Mouse (Mus musculus) thymus, postnatal 4 days (tissue): Measurements from ENCODE around the gene Ankrd6.

Source experiments
- DNase-seq: peaks from one replicate; pipeline ENCODE4 v3.0.0; 2021

Ankrd6 gene

DNA sequence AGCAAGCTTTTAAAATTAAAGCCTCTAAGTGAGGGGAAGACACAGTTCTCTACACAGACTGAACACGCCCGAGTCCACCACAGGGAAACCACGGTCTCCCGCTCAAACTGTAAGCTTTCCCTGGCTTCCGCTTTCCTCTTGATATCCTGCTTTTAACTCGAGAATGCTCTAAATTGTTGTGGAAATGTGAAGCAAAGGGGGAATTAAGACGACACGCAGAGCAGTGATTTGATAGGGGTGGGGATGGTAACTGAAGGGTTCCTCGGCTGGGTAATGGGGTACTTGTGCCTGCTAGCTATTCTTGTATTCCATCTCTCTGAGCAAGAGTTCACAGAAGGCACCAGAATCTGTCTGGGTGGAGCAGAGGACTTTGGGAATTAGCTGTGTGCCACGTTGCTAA lies 1.9 kb downstream of the Ankrd6 start:
- DNase-seq, result no peak

DNA sequence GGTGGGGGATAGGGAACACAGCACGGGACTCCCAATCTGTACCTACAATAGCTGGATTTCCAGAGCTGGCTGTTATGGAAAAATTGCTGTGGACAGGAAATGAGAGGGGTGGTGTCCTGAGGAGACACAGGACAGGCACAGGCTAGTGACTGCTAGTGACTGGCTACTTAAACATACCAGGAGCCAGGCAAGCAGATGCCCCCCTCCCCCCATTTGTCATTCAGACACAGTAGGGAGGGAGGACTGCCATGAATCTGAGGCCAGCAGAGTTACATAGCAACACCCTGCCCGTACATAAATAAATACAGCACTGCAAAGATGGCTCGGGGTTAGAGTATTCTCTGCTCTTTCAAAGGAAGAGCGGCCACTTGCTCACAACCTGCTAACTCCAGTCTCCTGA lies 3.0 kb downstream of the Ankrd6 start:
- no peak for DNase-seq

DNA sequence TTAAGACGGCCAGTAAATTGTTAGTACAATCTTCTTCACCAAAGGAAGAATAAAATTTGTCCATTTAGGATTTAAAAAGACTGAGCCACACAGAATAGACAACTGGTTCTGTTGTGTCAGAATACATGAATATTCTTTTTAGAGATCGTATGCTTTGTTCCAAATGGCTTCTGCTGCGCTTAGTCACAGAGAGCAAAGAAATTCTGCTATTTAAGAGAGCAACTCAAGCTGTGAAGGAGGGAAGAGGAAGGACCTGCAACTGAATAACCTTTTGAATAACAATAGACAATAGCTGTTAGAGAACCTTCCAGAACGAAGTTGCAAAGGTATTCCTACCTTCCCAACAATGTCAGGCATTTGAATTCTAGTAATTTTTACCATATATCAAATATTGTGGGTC lies 9.7 kb downstream of the Ankrd6 start:
- DNase-seq, result no peak

DNA sequence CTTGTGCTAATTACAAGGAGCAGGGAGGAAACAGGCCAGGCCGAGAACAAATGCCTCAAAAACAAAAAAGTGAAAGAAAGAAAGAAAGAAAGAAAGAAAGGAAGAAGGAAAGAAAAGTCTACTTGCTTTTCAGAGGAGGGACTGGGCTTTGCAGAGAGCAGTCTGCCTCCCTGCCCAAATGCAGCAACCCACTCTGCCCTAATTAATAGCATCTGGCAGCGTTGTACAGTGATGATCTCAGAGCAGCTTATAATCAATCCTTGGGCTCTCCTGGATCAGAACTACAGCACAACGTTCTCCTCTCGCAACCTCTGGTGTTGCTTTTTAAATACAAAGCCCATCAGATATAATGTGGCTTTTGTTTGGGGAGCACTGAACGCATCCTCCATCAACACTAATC lies 10.7 kb downstream of the Ankrd6 start:
- DNase-seq, result no peak

DNA sequence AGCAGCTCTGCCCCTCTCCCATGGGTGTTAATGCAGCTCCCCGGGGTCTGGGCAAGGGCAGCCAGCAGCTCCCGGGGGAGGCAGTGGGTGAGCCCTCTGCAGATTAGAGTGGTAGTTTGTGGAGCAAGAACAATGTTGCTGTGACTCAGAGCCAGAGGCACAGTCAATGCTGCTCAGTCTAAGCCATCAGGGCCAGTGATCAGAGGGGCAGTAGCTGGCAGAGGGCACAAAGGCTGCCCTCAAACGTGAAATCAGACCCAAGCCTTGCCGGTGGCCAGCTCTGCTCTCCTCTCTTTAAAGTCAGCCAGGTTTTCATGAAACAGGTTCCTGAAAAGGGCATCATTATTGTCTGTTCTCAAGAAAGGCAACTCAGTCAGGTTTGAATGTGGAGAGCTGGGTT lies 11.1 kb downstream of the Ankrd6 start:
- no peak for DNase-seq

DNA sequence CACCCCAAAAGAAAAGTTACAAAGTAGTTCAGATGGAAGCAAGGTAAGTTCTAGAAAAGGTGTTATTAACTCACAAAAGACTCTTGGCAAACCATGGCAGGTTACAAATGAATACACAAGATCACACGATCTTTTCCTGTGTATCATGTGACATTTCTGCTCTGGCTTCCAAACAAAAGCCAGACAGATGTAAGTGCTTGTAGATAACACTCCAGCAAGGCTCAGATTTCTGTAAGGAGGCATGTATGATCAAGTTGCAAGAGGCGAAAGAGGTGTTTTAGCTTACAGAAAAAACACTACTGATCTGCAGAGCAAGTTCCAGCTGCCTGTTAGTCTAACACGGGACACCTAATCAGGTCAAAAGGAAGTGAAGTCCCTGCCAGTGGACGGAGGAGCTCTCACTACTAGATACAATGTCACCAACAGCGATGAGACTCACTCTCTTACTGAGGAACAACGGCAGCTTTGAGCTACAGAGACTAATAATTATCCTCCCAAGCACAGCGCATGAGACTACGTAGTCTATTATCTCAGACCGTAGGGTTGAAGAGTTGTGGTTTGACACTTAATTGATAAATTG lies 13.8 kb downstream of the Ankrd6 start:
- DNase-seq, result no peak

DNA sequence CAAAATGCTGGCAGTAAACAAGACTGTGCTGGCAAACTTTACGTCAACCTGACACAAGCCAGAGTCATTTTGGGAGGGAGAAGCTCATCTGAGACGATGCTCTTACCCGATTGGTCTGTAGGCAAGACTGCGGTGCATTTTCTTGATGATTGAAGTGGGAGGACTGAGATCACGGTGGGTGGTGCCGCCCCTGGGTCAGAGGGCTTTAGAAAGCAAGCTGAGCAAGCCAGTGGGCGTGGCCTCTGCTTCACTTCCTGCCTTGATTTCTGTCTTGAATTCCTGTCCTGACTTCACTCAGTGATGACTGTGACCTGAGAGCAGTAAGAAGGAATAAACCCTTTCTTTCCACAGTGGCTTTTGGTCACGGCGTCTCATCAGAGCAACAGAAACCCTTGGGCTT lies 18.6 kb downstream of the Ankrd6 start:
- peak; percentile 71 for DNase-seq

DNA sequence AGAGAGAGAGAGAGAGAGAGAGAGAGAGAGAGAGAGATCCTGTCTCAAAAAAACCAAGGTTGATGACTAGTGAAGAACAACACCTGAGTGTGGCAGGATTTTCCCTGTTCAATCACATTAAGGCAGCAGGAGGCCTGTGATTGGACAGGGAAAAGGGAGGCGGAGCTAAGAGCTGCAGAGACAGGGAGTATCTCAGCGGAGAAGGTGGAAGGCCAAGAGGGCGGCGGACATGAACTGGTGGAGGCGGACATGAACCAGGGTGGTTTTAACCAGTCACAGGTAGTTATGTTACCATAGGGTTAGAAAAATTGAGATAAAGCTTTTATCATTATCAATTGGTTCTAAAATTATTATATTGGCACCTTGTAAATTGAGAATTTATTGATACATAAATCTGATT lies 20.9 kb downstream of the Ankrd6 start:
- no peak for DNase-seq

DNA sequence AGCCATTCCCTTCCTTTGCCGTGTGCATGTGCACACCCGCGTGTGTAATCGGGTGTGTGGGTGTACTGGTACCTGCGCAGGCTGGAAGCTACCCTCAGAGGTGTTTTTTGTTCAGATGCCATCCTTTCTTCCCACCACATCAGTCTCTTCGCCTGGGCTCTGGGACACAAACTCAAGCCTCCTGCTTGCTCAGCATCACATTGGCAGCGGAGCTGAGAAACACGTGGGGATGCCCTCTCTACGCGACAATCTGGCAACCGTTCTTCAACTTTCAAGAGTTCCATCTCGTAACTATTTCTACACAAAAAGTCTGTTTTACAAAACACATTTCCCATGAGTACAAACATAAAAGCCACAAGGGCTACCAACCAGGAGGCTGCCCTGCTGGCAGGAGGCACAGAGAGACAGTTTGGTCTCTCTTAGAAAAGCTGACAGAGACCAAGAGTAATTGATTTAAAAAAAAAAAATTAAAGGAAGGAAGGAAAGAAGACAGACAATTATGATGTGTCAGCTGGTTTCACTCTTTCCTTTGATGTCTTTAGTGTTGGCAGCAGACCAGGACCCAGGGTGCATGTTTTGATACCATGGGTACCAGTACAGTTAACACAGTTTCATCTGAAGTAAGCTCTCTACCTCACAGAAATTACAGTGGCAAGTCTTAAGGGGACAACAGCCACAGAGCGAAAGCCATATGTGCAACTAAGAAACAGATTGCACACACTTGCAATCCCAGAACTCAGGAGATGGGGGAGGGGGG lies 21.8 kb downstream of the Ankrd6 start:
- DNase-seq, result no peak

DNA sequence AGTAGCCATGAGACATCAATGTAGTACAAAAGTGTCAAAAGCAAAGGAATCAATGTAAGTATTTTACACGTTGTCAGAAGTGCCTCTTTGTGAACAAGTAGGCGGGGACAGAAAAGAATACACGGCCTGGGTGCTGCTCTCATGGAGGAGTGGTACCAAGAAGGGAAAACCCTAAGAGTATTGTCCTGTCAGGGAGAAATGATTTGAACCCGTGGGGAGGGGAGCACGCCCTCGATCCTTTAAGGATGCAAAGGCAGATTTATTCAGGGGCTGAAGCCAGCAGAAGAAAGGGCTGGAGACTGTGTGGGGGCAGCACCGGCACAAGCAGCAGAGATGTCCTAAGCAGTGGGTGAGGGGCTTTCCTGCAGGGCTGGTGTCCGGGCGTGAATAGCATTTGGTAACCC lies 26.7 kb downstream of the Ankrd6 start:
- DNase-seq, result no peak

DNA sequence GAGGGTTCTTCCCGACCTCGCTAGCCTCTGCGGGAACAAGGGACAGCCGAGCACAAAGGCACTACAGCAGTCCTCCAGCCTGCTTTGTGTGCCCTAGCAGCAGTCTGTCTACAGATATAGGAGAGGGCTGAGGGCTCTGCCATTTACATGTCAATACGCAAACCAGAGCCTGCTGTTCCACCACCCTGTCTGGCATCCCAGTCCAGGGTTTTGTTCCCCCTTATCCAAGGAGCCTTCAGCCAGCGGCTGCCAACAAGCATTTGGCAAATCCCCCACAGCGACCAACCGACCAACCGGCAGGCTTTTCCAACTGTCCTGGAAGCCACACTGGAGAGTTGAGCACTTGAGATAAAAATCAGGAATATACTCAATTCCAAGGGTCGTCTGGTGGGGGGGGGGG lies 27.2 kb downstream of the Ankrd6 start:
- DNase-seq, result no peak

DNA sequence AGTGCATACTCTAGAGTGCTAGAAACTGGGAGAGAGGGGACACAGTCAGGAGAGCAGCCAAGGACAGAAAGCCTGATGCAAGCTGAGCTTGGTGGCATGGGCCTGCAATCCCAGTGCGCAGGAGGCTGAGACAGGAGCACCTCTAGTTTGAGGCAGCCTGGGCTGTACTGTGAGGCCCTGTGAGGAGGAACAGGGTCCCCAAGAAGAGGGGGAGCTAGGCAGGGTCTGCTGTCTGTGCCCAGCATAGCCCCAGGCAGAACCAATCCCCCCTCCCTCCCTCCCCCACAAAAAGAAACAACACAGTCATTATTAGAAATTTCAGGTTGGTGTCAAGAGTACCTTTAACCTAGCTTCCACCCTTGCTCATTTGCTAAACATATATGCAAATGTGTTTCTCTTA lies 27.8 kb downstream of the Ankrd6 start:
- DNase-seq, result no peak

DNA sequence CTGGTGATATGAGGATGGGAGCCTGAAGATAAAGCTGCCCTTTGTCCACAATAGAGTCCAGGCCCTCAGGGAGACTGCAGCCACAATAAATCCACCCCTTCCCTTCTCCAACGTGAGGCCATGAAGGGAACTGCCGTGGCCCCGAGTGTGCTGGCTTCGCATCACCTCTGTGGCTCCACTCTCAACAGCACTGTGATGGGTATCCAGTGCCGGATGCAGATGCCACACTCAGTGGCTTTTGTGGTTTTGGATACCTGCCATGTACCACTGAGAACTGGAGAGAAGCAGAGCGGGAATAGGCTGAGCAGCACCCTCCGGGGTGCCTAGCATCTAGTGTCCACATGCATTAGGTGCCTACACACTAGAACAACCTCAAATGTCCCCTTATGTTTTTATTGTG lies 29.8 kb downstream of the Ankrd6 start:
- no peak for DNase-seq

DNA sequence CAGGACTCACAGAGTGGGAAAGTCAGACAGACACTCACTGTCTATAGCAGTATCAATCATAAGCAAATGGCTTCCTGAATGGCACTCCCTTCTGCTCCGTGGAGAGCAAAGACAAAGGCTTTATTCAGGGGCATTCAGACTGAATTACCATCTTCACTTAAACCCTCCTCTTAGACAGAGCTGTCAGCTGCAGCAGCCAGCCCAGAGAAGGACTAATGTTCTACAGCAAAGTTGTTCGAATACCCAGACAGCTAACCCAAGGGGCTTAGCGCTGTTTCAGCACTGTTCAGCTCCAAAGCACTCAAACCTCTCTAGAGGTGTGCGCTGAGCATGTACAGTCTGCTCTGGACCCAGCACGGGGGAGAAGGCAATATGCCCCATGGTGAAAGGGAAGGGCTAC lies 32.1 kb downstream of the Ankrd6 start:
- DNase-seq, result no peak

DNA sequence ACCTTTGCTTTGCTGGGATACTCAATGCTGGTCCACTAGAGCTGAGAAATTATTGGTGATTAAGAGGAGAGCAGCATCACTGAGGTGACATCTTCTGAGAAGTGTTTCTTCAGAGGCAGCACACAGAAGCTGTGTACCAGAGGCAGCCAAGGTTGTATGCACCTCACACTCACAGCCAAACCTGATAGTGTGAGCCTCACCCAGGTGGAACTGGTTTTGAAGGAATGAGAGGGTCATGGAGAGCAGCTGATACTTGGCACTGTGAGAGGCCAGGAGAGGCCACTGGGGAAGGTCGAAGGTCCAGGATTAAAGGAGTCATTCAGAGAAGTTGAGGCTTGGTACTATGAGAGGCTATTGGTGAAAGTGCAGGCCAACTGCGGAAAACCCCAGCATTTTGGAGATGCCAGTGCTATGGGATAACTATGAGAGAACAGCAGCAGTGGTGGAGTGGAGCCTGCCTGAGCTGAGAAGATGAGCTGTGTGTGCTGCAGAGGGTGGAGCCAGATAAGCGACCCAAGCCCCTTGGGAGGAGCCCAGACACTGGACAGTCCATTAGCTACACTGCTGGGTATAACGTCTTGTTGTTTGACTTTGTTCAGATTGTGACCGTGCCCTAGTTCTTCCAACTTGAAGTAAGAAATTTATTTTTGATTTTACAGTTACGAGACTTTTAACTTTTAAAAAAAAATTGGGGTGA lies 33.8 kb downstream of the Ankrd6 start:
- no peak for DNase-seq

DNA sequence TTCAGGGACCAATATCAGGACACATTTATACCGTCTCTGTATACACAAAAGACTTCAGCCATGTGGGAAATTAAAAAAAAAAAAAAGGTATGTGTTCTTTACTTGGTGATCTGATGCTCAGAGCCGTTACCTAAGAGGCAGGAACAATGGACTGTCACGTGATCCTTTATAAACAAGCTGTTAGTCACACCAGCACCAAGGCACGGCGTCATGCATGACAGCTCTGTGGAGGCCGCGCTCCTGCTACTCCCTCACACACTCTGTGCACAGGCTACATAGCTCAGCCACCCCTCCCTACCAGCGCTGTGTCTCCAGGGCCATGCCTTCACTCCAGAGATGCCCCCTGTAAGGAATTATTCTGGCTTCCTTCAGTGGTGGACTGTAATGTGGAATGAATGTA lies 34.7 kb downstream of the Ankrd6 start:
- no peak for DNase-seq

DNA sequence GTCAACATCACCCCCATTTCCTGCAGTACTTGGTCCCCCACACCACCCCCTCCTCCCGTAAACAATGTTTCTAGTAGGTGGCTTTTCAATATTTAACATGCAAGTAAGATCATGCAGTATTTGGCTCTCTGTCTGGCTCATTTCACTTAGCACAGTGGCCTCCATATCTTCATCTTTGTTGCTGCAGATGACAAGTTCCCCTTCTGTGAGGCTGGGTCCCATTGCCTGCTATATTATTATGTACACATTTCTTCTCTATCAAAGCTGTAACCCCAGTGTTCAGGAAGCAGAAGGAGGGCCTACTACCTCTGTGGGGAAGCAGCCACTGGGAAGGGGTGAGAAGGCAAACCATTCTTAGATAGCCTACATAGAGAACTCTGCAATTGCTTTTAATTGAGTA lies 40.6 kb downstream of the Ankrd6 start:
- DNase-seq, result no peak

DNA sequence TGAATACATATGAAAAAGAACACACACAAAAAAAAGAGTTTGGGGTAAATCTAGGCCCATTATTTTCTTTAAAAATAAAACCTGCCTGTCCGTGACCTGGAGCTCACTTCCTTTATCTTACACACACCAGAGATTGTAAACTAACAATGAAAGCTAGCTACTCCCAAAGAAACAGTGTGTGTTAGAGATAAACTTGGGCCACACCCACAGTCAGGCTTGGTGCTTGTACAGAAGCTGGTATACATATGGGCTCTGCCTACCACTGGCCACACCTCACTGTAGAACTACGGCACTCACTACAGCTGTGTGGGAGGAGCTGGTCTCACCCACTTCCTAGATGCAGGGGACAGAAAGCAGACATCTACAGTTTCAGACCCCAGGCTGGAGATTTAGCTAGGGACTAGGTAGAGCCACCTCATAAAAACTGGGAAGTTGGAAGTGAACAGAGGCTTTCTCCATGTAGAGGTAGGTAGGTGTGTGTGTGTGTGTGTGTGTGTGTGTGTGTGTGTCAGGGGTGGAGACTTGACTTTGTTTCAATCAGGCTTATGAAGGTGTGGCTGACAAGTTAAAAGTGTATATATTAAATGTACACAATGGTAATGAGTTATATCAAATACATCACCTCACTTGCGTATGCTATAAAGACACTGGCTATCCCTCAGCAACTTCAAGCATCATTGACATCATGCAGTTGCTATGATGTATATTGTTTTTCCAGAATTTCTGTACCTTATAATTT lies 41.2 kb downstream of the Ankrd6 start:
- peak; percentile 41 for DNase-seq

DNA sequence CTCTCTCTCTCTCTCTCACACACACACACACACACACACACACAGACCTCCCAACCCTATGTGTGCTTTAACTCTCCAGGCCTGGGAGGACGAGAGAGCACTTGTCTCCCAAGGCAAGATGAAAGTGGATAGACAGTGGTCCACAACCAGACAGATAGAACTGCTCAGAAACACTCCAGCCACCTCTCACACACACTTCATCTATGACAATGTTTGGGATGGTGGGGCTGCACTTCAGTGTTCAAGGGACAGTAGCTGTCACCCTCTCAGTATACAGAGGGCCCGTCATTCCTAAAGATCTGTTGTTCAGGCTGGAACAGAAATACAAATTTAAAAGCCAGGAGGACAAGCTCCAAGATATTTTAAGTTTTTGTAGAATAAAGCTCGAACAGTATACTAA lies 43.0 kb downstream of the Ankrd6 start:
- DNase-seq, result no peak

DNA sequence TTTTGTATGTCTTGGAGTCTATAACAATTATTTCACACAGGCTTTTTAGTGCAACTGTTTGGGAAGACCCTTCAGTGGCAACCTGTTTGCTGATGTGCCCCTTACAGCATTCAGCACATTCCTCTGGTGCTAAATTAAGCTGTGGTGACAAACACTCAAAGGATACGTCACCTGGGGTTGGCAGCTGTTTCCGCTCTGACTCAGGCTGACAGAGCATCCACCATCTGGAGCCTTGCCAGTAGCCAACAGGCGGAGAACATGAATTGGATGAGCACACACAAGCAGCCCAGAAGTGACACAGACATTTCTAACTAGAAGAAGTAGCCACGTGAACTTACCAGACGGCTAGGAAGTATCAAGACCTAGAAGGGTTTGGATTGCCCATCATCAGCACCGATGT lies 44.0 kb downstream of the Ankrd6 start:
- peak; percentile 80 for DNase-seq

DNA sequence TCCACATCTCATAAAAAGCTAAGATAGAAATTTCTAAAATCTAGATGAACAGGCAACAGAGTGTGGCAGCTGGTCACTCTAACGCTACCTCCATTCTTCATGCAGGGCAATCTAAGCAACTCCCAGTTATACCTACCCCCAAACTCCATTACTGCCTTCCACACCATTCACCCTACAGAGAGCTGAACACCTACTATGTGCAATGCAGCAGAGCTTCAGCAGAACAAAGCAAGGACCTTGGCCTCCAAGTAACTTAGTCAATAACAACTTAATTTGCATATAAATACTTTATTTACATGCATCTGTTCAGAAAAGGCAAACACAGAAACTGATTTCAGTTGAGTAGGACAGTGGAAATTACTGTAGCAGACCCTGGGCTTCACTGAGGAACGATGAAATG lies 44.7 kb downstream of the Ankrd6 start:
- no peak for DNase-seq

DNA sequence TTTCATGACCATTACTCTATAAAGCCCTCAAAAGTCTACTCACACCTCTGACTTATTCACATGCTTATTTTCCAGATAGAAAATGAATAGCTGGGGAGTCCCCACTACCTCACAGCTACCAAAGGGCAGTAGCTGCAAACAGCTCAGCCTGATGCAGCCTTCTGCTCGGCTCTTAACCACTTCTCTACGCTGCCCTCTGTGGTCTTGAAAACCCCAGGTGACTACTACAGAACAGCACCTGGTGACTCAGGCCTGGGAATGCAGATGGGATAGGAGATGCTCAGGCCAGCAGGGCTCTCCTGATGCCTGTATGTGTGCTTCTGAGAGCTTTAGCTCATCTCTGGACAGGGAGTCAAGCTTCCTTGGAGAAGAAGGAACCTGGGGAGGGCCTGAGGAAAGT lies 45.3 kb downstream of the Ankrd6 start:
- peak; percentile 32 for DNase-seq

DNA sequence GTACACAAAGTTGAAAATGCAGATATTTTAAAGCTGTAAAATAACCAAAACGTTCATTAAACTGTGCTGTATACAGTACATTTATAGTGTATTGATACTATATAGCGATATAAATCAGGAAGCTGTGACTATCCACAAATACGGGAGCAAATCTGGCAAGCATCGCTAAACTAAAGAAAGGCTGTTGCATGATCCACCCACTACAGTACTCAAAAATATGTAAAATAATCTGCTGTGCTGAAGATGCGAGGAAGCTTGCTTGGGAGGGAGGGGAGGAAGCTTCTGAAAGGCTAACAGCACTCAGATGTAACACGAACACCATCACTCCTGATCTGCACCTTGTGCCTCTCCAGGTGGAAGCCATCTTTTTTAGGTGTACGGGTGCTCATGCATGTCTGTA lies 46.8 kb downstream of the Ankrd6 start:
- DNase-seq, result no peak

DNA sequence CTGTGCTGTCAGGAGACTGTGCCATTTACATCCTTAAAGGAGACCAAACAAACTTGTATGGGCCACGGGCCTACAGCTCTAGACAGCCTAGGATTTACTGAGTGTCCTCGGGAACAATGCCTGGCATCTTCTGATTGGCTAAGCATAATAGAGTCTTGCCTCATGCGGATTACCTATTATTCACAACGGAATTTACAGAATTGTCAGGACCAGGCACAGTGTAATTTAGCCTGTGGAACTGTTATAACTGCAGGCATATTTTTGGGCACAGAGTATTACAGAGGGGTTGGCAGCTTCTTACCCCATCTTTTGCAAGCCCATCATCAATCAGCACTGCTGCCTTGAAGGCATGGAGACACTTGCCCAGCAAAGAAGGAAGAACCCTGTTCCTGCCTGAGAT lies 51.6 kb downstream of the Ankrd6 start:
- DNase-seq, result no peak
